Mouse (Mus musculus) embryonic facial prominence, embryonic 10.5 days (tissue): ENCODE measurements at regions not wholly inside any gene's neighbourhood (a gene's known extent, or its start where the extent isn't known, plus 50 kb on each side); places are given as distances from the start of the nearest gene placed in this dataset.
"Not testable (repeated sequence)": the region's sequence is repeated elsewhere in the genome, so short reads cannot be mapped to it uniquely, and the experiment has no call there.

Experiments used
- DNase-seq: peaks from one replicate; pipeline ENCODE4 v3.0.0-alpha.2; 2017; ENCODE audit warnings: low spot score
- H3K27ac ChIP-seq: fragments of 300-500 bp; sonication (generic); replicated peaks from 2 replicates; pipeline ENCODE4 v1.5.1; 2016; ENCODE audit warnings: mild to moderate bottlenecking
- H3K27me3 ChIP-seq: fragments of 300-500 bp; sonication (generic); replicated peaks from 2 replicates; pipeline ENCODE4 v1.6.1; 2016; ENCODE audit warnings: low read depth, mild to moderate bottlenecking; ENCODE audit not compliant: poor library complexity, severe bottlenecking
- H3K36me3 ChIP-seq: fragments of 300-500 bp; sonication (generic); replicated peaks from 2 replicates; pipeline ENCODE4 v1.6.1; 2016; ENCODE audit warnings: mild to moderate bottlenecking, moderate library complexity
- H3K4me1 ChIP-seq: fragments of 300-500 bp; sonication (generic); 2 replicates; pipeline ENCODE4 v1.6.1; 2016
- H3K4me3 ChIP-seq: fragments of 300-500 bp; sonication (generic); 2 replicates; pipeline ENCODE4 v1.5.1; 2016; ENCODE audit warnings: mild to moderate bottlenecking, moderate library complexity
- H3K9me3 ChIP-seq: fragments of 300-500 bp; sonication (generic); 2 replicates; pipeline ENCODE4 v1.6.1; 2016; ENCODE audit warnings: mild to moderate bottlenecking
- WGBS: fragments of 180-500 bp; shearing (Covaris S2); methylation state at CpG from one replicate; pipeline ENCODE4 v1.1.7; 2016; 5-methylcytosine and 5-hydroxymethylcytosine counted together

GRCm38 (mm10) chr15:87818566-87818965 lies 274.5 kb downstream of the Fam19a5 start:
- H3K27me3 ChIP-seq, result no peaks in the 10 kb centered on the region
- H3K4me3 ChIP-seq, result no peak overlapping the region
- H3K27ac ChIP-seq, result no peak overlapping the region
- no peaks in the 10 kb centered on the region for H3K9me3 ChIP-seq
- no peak for DNase-seq
- H3K36me3 ChIP-seq, result no peaks in the 10 kb centered on the region
- H3K4me1 ChIP-seq, result peaks cover 6% of the 10 kb centered on the region; the same call in 1 of the 2 replicates
- WGBS, result 72% methylated on average over 12 of the region's 12 CpGs

- Histone ChIP-seq H3K4me3 (no peak overlapping the region), H3K27ac (no peak overlapping the region)
- 54% methylated on average over 3 of the region's 3 CpGs for WGBS
These were observed 298.0 kb downstream of the Fam19a5 start for GRCm38 (mm10) chr15:87842097-87842496.

GRCm38 (mm10) chr15:87859069-87859468 lies 315.0 kb downstream of the Fam19a5 start:
- H3K27ac ChIP-seq, result no peak overlapping the region
- no peak for DNase-seq
- H3K27me3 ChIP-seq, result peaks cover 24% of the 10 kb centered on the region
- H3K36me3 ChIP-seq, result no peaks in the 10 kb centered on the region
- 10% methylated on average over 2 of the region's 2 CpGs for WGBS
- peaks cover 6% of the 10 kb centered on the region; the same call in 1 of the 2 replicates for H3K4me1 ChIP-seq
- H3K9me3 ChIP-seq, result no peaks in the 10 kb centered on the region
- no peak overlapping the region for H3K4me3 ChIP-seq

More at GRCm38 (mm10) chr15:87842097-87842496, 298.0 kb downstream of the Fam19a5 start:
- Histone ChIP-seq H3K36me3 (no peaks in the 10 kb centered on the region), H3K9me3 (no peaks in the 10 kb centered on the region), H3K27me3 (no peaks in the 10 kb centered on the region), H3K4me1 (no peaks in the 10 kb centered on the region)
- no peak for DNase-seq

DNA sequence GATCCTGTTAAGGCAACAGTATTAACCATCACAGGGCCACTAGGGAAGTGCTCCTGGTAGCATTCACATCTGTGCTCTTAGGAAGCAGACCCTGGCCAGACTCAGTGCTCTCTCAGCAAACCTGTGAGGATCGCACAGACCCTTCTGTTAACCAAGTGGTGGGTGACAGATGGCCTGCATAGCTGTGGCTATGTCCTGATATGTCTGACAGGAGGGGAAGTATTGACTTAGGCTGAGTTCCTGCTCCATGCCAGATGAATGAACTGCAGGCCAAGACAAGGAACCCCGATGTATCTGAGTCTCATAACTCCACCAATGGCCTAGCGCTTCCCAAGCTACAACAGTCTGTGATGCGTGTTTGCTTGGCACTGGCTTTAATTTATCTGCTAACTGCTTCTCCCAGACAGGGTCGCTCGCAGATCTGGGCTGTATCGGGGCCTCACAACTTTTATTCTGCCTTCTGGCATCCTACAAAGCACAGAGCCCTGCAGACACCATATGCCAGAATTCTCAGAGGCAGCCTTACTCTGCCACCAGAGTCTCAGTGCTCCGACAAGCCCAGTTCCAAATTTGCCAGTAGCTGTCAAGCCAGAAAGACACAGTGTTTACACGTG lies 332.3 kb downstream of the Fam19a5 start:
- Histone ChIP-seq H3K4me1 (no peaks in the 10 kb centered on the region), H3K4me3 (no peak overlapping the region), H3K9me3 (no peaks in the 10 kb centered on the region), H3K36me3 (no peaks in the 10 kb centered on the region), H3K27me3 (no peaks in the 10 kb centered on the region), H3K27ac (no peak overlapping the region)
- WGBS, result 87% methylated on average over 9 of the region's 9 CpGs
- DNase-seq, result no peak

- Histone ChIP-seq H3K4me3 (no peak overlapping the region), H3K4me1 (no peaks in the 10 kb centered on the region), H3K9me3 (no peaks in the 10 kb centered on the region), H3K27me3 (no peaks in the 10 kb centered on the region), H3K36me3 (no peaks in the 10 kb centered on the region), H3K27ac (no peak overlapping the region)
- no peak for DNase-seq
- WGBS, result 84% methylated on average over 5 of the region's 5 CpGs
These were observed 346.8 kb downstream of the Fam19a5 start for GRCm38 (mm10) chr15:87890903-87891302.

- WGBS, result 89% methylated on average over 6 of the region's 6 CpGs
- H3K27ac ChIP-seq, H3K4me1 ChIP-seq, H3K36me3 ChIP-seq, H3K27me3 ChIP-seq, H3K9me3 ChIP-seq, H3K4me3 ChIP-seq, DNase-seq: not testable (repeated sequence)
These were observed 350.8 kb downstream of the Fam19a5 start for GRCm38 (mm10) chr15:87894866-87895265.

GRCm38 (mm10) chr15:87898655-87899054 lies 354.6 kb downstream of the Fam19a5 start:
- 83% methylated on average over 4 of the region's 4 CpGs for WGBS
- Histone ChIP-seq H3K27ac (no peak overlapping the region), H3K9me3 (no peaks in the 10 kb centered on the region), H3K4me3 (no peak overlapping the region), H3K27me3 (no peaks in the 10 kb centered on the region), H3K36me3 (no peaks in the 10 kb centered on the region), H3K4me1 (no peaks in the 10 kb centered on the region)
- DNase-seq, result no peak

GRCm38 (mm10) chr15:87904436-87904835 lies 360.3 kb downstream of the Fam19a5 start:
- Histone ChIP-seq H3K9me3 (no peaks in the 10 kb centered on the region), H3K27me3 (no peaks in the 10 kb centered on the region), H3K36me3 (no peaks in the 10 kb centered on the region), H3K4me3 (no peak overlapping the region), H3K4me1 (no peaks in the 10 kb centered on the region), H3K27ac (no peak overlapping the region)
- no peak for DNase-seq
- WGBS, result 89% methylated on average over 6 of the region's 6 CpGs

- no peak for DNase-seq
- H3K36me3 ChIP-seq, result no peaks in the 10 kb centered on the region
- H3K27ac ChIP-seq, result no peak overlapping the region
- H3K27me3 ChIP-seq, result no peaks in the 10 kb centered on the region
- 85% methylated on average over 5 of the region's 5 CpGs for WGBS
- H3K9me3 ChIP-seq, result no peaks in the 10 kb centered on the region
- no peaks in the 10 kb centered on the region for H3K4me1 ChIP-seq
- no peak overlapping the region for H3K4me3 ChIP-seq
These were observed 362.2 kb downstream of the Fam19a5 start for GRCm38 (mm10) chr15:87906310-87906709.

- no peaks in the 10 kb centered on the region for H3K36me3 ChIP-seq
- H3K27me3 ChIP-seq, result no peaks in the 10 kb centered on the region
- H3K9me3 ChIP-seq, result no peaks in the 10 kb centered on the region
- 62% methylated on average over 9 of the region's 9 CpGs for WGBS
- no peaks in the 10 kb centered on the region for H3K4me1 ChIP-seq
- H3K27ac ChIP-seq, result no peak overlapping the region
- H3K4me3 ChIP-seq, result no peak overlapping the region
- DNase-seq, result no peak
These were observed 378.0 kb downstream of the Fam19a5 start for GRCm38 (mm10) chr15:87922091-87922490.

DNA sequence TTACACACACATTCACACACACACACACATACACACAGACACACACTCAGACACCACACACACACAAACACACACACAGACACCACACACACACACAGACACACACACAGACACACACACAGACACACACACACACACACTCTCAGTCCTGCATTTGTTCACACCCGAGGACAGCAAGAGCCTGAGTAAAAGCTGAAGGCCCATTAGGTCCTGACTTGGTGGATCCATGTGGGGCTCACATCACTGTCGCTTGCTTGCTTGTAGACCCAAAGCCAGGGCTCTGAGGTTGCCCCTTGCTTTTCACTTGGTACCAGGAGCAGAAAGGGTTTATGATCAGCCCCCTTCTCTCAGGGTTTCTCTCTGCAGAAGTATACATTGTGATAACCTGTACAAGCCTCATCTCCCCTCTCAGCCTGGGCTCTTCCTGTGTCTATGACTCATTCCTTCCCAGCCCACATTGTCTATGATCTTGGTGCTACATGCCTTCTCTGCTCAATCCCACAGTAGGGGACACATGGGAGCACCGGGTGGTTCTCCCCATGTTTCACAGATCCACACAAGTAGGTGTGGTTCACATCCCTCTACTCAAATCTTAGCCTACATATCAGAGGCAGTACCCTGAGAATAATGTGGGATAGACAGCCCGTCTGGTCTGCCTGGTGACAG lies 378.8 kb downstream of the Fam19a5 start:
- H3K4me1 ChIP-seq, result no peaks in the 10 kb centered on the region
- DNase-seq, result no peak
- no peaks in the 10 kb centered on the region for H3K9me3 ChIP-seq
- H3K27ac ChIP-seq, result no peak overlapping the region
- no peak overlapping the region for H3K4me3 ChIP-seq
- 83% methylated on average over 4 of the region's 4 CpGs for WGBS
- no peaks in the 10 kb centered on the region for H3K36me3 ChIP-seq
- no peaks in the 10 kb centered on the region for H3K27me3 ChIP-seq

GRCm38 (mm10) chr15:87923906-87924305 lies 379.8 kb downstream of the Fam19a5 start:
- Histone ChIP-seq H3K27me3 (no peaks in the 10 kb centered on the region), H3K4me3 (no peak overlapping the region), H3K9me3 (no peaks in the 10 kb centered on the region), H3K27ac (no peak overlapping the region), H3K4me1 (no peaks in the 10 kb centered on the region), H3K36me3 (no peaks in the 10 kb centered on the region)
- DNase-seq, result peak; percentile 16
- WGBS, result 42% methylated on average over 9 of the region's 9 CpGs

- DNase-seq, result no peak
- no peaks in the 10 kb centered on the region for H3K4me1 ChIP-seq
- H3K9me3 ChIP-seq, result no peaks in the 10 kb centered on the region
- no peaks in the 10 kb centered on the region for H3K36me3 ChIP-seq
- no peak overlapping the region for H3K4me3 ChIP-seq
- no peaks in the 10 kb centered on the region for H3K27me3 ChIP-seq
- H3K27ac ChIP-seq, result no peak overlapping the region
- WGBS, result 77% methylated on average over 6 of the region's 6 CpGs
These were observed 391.9 kb downstream of the Fam19a5 start for GRCm38 (mm10) chr15:87936041-87936440.
